Mouse (Mus musculus): Measurements from ENCODE around the gene Tmem184b.

Tmem184b gene

GRCm38 (mm10) chr15:79402836-79403762 lies at the start of gene Tmem184b:
Tmem184b (minus strand) TSS chr15:79403569.
- peak; percentile 93 for DNase-seq (ENCODE audit: low read depth, low spot score)

- no peak for DNase-seq (ENCODE audit: low read depth, low spot score)
These were observed 44.7 kb upstream of the Tmem184b start for GRCm38 (mm10) chr15:79448041-79448440.

- DNase-seq (ENCODE audit: low read depth, low spot score): no peak
These were observed 42.7 kb upstream of the Tmem184b start for GRCm38 (mm10) chr15:79445786-79446654.

- no peak for DNase-seq (ENCODE audit: low read depth, low spot score)
These were observed 40.6 kb upstream of the Tmem184b start for GRCm38 (mm10) chr15:79443856-79444410.

GRCm38 (mm10) chr15:79442961-79443518 lies 39.7 kb upstream of the Tmem184b start:
- DNase-seq (ENCODE audit: low read depth, low spot score): no peak

- DNase-seq (ENCODE audit: low read depth, low spot score): no peak
These were observed 38.9 kb upstream of the Tmem184b start for GRCm38 (mm10) chr15:79442257-79442611.

GRCm38 (mm10) chr15:79441331-79442256 lies 38.2 kb upstream of the Tmem184b start:
- DNase-seq (ENCODE audit: low read depth, low spot score): peak; percentile 79

- DNase-seq (ENCODE audit: low read depth, low spot score): peak; percentile 30
These were observed 37.4 kb upstream of the Tmem184b start for GRCm38 (mm10) chr15:79440651-79441330.

GRCm38 (mm10) chr15:79440223-79440622 lies 36.9 kb upstream of the Tmem184b start:
- no peak for DNase-seq (ENCODE audit: low read depth, low spot score)

- DNase-seq (ENCODE audit: low read depth, low spot score): no peak
These were observed 36.0 kb upstream of the Tmem184b start for GRCm38 (mm10) chr15:79439386-79439785.

- DNase-seq (ENCODE audit: low read depth, low spot score): no peak
These were observed 35.4 kb upstream of the Tmem184b start for GRCm38 (mm10) chr15:79438816-79439215.

GRCm38 (mm10) chr15:79438209-79438810 lies 34.9 kb upstream of the Tmem184b start:
- DNase-seq (ENCODE audit: low read depth, low spot score): no peak

- no peak for DNase-seq (ENCODE audit: low read depth, low spot score)
These were observed 34.3 kb upstream of the Tmem184b start for GRCm38 (mm10) chr15:79437541-79438208.

GRCm38 (mm10) chr15:79436481-79436921 lies 33.1 kb upstream of the Tmem184b start:
- DNase-seq (ENCODE audit: low read depth, low spot score): no peak

GRCm38 (mm10) chr15:79435191-79435671 lies 31.9 kb upstream of the Tmem184b start:
- DNase-seq (ENCODE audit: low read depth, low spot score): no peak

- DNase-seq (ENCODE audit: low read depth, low spot score): no peak
These were observed 29.5 kb upstream of the Tmem184b start for GRCm38 (mm10) chr15:79432892-79433291.

- DNase-seq (ENCODE audit: low read depth, low spot score): no peak
These were observed 29.0 kb upstream of the Tmem184b start for GRCm38 (mm10) chr15:79432328-79432727.

GRCm38 (mm10) chr15:79431925-79432324 lies 28.6 kb upstream of the Tmem184b start:
- no peak for DNase-seq (ENCODE audit: low read depth, low spot score)

Data from CD4-positive, CD25-positive, alpha-beta regulatory T cell, adult 2 months (primary cell).